Mouse (Mus musculus): ENCODE results near the gene Gpr19.
A peak's percentile ranks its signal among the peaks of the same experiment; 100 is the strongest.

Gpr19 gene

GRCm38 (mm10) chr6:134887008-134887407 is 11.4 kb downstream of the Gpr19 start:
- DNase-seq (ENCODE audit: low spot score): no peak

- DNase-seq (ENCODE audit: low spot score): no peak
Observed at GRCm38 (mm10) chr6:134886475-134886874, 11.9 kb downstream of the Gpr19 start.

- no peak for DNase-seq (ENCODE audit: low spot score)
Observed at GRCm38 (mm10) chr6:134885515-134885914, 12.9 kb downstream of the Gpr19 start.

GRCm38 (mm10) chr6:134883661-134884060 is 14.7 kb downstream of the Gpr19 start:
- DNase-seq (ENCODE audit: low spot score): no peak

GRCm38 (mm10) chr6:134880046-134880445 is 18.3 kb downstream of the Gpr19 start:
- DNase-seq (ENCODE audit: low spot score): no peak

- DNase-seq (ENCODE audit: low spot score): no peak
Observed at GRCm38 (mm10) chr6:134879556-134879955, 18.8 kb downstream of the Gpr19 start.

GRCm38 (mm10) chr6:134877892-134878291 is 20.5 kb downstream of the Gpr19 start:
- DNase-seq (ENCODE audit: low spot score): no peak

- no peak for DNase-seq (ENCODE audit: low spot score)
Observed at GRCm38 (mm10) chr6:134877276-134877675, 21.1 kb downstream of the Gpr19 start.

- no peak for DNase-seq (ENCODE audit: low spot score)
Observed at GRCm38 (mm10) chr6:134876795-134877194, 21.6 kb downstream of the Gpr19 start.

- no peak for DNase-seq (ENCODE audit: low spot score)
Observed at GRCm38 (mm10) chr6:134873018-134873417, 25.4 kb downstream of the Gpr19 start.

GRCm38 (mm10) chr6:134872236-134872635 is 26.1 kb downstream of the Gpr19 start:
- DNase-seq (ENCODE audit: low spot score): no peak

GRCm38 (mm10) chr6:134870887-134871286 is 27.5 kb downstream of the Gpr19 start:
- DNase-seq (ENCODE audit: low spot score): no peak

GRCm38 (mm10) chr6:134870209-134870742 is 28.1 kb downstream of the Gpr19 start:
- no peak for DNase-seq (ENCODE audit: low spot score)

GRCm38 (mm10) chr6:134867325-134867724 is 31.1 kb downstream of the Gpr19 start:
- no peak for DNase-seq (ENCODE audit: low spot score)

GRCm38 (mm10) chr6:134866113-134866512 is 32.3 kb downstream of the Gpr19 start:
- DNase-seq (ENCODE audit: low spot score): no peak

- DNase-seq (ENCODE audit: low spot score): peak; percentile 95
Observed at GRCm38 (mm10) chr6:134863146-134863545, 35.2 kb downstream of the Gpr19 start.

- DNase-seq (ENCODE audit: low spot score): no peak
Observed at GRCm38 (mm10) chr6:134862671-134863104, 35.7 kb downstream of the Gpr19 start.

- no peak for DNase-seq (ENCODE audit: low spot score)
Observed at GRCm38 (mm10) chr6:134861386-134861785, 37.0 kb downstream of the Gpr19 start.

- DNase-seq (ENCODE audit: low spot score): no peak
Observed at GRCm38 (mm10) chr6:134860275-134860674, 38.1 kb downstream of the Gpr19 start.

- no peak for DNase-seq (ENCODE audit: low spot score)
Observed at GRCm38 (mm10) chr6:134859021-134859420, 39.4 kb downstream of the Gpr19 start.

GRCm38 (mm10) chr6:134855926-134856325 is 42.5 kb downstream of the Gpr19 start:
- DNase-seq (ENCODE audit: low spot score): no peak

- DNase-seq (ENCODE audit: low spot score): no peak
Observed at GRCm38 (mm10) chr6:134854782-134855181, 43.6 kb downstream of the Gpr19 start.

- no peak for DNase-seq (ENCODE audit: low spot score)
Observed at GRCm38 (mm10) chr6:134849985-134850384, 48.4 kb downstream of the Gpr19 start.

- no peak for DNase-seq (ENCODE audit: low spot score)
Observed at GRCm38 (mm10) chr6:134849461-134849860, 48.9 kb downstream of the Gpr19 start.
